In the genomic region with DNA sequence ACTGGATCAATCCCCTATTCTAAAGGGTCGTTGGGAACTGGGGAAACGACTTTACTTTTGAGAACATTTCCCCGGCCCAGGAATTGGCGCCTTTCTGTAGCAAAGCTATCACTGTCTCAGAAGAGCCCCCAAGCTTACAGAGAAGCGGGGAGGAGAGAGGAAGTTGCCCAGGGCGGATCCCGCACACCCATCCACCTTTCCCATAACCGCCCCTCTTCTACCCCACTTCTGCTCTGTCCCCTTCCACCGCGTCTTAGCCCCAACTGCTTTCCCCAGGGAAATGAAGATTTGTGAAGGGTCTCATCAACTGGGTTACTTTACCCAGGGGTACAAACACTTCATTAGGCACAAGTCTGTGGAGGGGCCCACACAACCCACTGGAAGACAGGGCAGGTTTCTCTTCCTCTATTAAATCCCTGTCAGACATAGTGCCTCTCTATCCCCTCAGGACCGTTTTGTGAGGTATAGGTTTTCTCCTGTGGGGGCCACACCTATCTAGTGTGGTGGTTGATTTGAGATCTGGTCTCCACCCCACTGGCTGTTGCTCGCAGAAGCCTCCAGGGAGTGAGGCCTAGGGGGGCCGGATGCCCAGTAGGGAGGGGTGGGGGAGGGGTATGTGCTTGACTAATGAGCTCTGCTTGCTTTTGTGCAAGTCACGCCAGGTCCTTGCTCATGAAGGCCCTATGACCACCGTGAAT, we compare ENCODE assay signal across 8 mouse cellular contexts. TPM values are rescaled to one million over a fixed set of nuclear protein-coding genes. Genes with fewer than 3 reads are reported as not detected.
DNase-seq lines count a peak whose midpoint lies in the region; ATAC-seq and TF ChIP-seq lines count a peak whose summit lies in the region.

No protein-coding gene starts in this region.

- peak overlapping the region; percentile 80 for H3K4me3 ChIP-seq in G1E (ENCODE audit: low read depth, low read length)
- H3K4me3 ChIP-seq in bone marrow, adult 2 months (replicated peaks; ENCODE audit: control insufficient read depth, low read depth, low read length) = peak overlapping the region; percentile 84
- H3K4me3 ChIP-seq in intestine, embryonic 14.5 days (ENCODE audit: low read depth, low read length) = peak overlapping the region; percentile 51
- peak overlapping the region; percentile 45 for H3K4me3 ChIP-seq in neural tube, embryonic 12.5 days

- peak overlapping the region; percentile 53 for H3K9ac ChIP-seq in intestine, embryonic 14.5 days (ENCODE audit: low read length)
- peak overlapping the region; percentile 45 for H3K9ac ChIP-seq in neural tube, embryonic 12.5 days

- ATAC-seq in G1E (ENCODE audit: extremely low read depth, insufficient number of reproducible peaks, low FRiP score, poor library complexity, severe bottlenecking) = peak; percentile 69
- ATAC-seq in intestine, embryonic 14.5 days (replicated peaks; ENCODE audit: low FRiP score, low TSS enrichment, low read depth) = peak; percentile 56
- ATAC-seq in neural tube, embryonic 12.5 days (ENCODE audit: low FRiP score, low read depth) = peak; percentile 51

- H3K9me3 ChIP-seq in G1E (replicated peaks) = no peaks in the 10 kb centered on the region
- no peaks in the 10 kb centered on the region for H3K9me3 ChIP-seq in intestine, embryonic 14.5 days (ENCODE audit: control insufficient read depth, low read length)
- no peaks in the 10 kb centered on the region for H3K9me3 ChIP-seq in neural tube, embryonic 12.5 days

- no peaks in the 10 kb centered on the region for H3K27me3 ChIP-seq in G1E (ENCODE audit: insufficient read depth, low read length)
- H3K27me3 ChIP-seq in intestine, embryonic 14.5 days (replicated peaks; ENCODE audit: control insufficient read depth, insufficient read depth, low read length) = no peaks in the 10 kb centered on the region
- H3K27me3 ChIP-seq in neural tube, embryonic 12.5 days (replicated peaks) = no peaks in the 10 kb centered on the region

- H3K4me1 ChIP-seq in G1E (ENCODE audit: insufficient read depth, low read depth, low read length) = peaks cover 31% of the 10 kb centered on the region
- no peaks in the 10 kb centered on the region for H3K4me1 ChIP-seq in bone marrow, adult 2 months (ENCODE audit: control insufficient read depth, insufficient read depth, low read length)
- no peaks in the 10 kb centered on the region for H3K4me1 ChIP-seq in intestine, embryonic 14.5 days (replicated peaks; ENCODE audit: control insufficient read depth, insufficient read depth, low read length)
- H3K4me1 ChIP-seq in neural tube, embryonic 12.5 days = no peaks in the 10 kb centered on the region

- H3K4me2 ChIP-seq in intestine, embryonic 14.5 days (ENCODE audit: low read length) = peak overlapping the region; percentile 52
- H3K4me2 ChIP-seq in neural tube, embryonic 12.5 days (replicated peaks) = peak overlapping the region; percentile 61

- WGBS in bone marrow, adult 2 months = 17% methylated on average over 15 of the region's 15 CpGs
- WGBS in intestine, embryonic 14.5 days = 15% methylated on average over 15 of the region's 15 CpGs
- 15% methylated on average over 15 of the region's 15 CpGs for WGBS in neural tube, embryonic 12.5 days

- H3K36me3 ChIP-seq in G1E (replicated peaks) = peaks cover 14% of the 10 kb centered on the region
- no peaks in the 10 kb centered on the region for H3K36me3 ChIP-seq in intestine, embryonic 14.5 days (ENCODE audit: control insufficient read depth, insufficient read depth, low read length)
- H3K36me3 ChIP-seq in neural tube, embryonic 12.5 days = no peaks in the 10 kb centered on the region

- no peak for TF ChIP-seq POLR2A in bone marrow, adult 2 months (IDR thresholded peaks at IDR 0.05; ENCODE audit: borderline replicate concordance, control insufficient read depth, low read depth, low read length)

- TF ChIP-seq CTCF in G1E (IDR thresholded peaks at IDR 0.05; ENCODE audit: low read depth, low read length) = no peak
- no peak for TF ChIP-seq CTCF in bone marrow, adult 2 months (IDR thresholded peaks at IDR 0.05; ENCODE audit: control insufficient read depth, insufficient read depth, low read length)

- DNase-seq in G1E (ENCODE audit: low spot score) = peak; percentile 35
- DNase-seq in forelimb bud, embryonic 11.5 days (ENCODE audit: low read depth, low spot score) = peak; percentile 13
- no peak for DNase-seq in intestine, embryonic 14.5 days (ENCODE audit: low spot score)
- DNase-seq in lung, adult 18-20 months = peak; percentile 48 to 64
- DNase-seq in frontal cortex, adult 2 months (ENCODE audit: extremely low spot score in 1 of 2, low spot score in 1 of 2) = no peak
- no peak for DNase-seq in urinary bladder, adult 2 months (ENCODE audit: low spot score)

- peak overlapping the region; percentile 96 for H3K27ac ChIP-seq in bone marrow, adult 2 months (ENCODE audit: control insufficient read depth, insufficient read depth, low read depth, low read length, poor library complexity)
- no peak overlapping the region for H3K27ac ChIP-seq in intestine, embryonic 14.5 days (ENCODE audit: low read depth)
- no peak overlapping the region for H3K27ac ChIP-seq in neural tube, embryonic 12.5 days

RNA-seq across cellular contexts. Expression of a gene that starts 0.8 kb away (rescaled TPM):
- total RNA-seq in G1E (2014; fragmentation: Nextera tagmentation) = 395 and 485 TPM in 2 replicates
- total RNA-seq in G1E (2017) = 156 and 234 TPM in 2 replicates
- polyA plus RNA-seq in G1E (2012) = 40.7 and 70.6 TPM in 2 replicates
- 98.4 and 146 TPM in 2 replicates for polyA plus RNA-seq in bone marrow, adult 2 months (2011; ENCODE audit: insufficient read depth, insufficient read length, low replicate concordance, missing spikeins)
- polyA plus RNA-seq in intestine, embryonic 14.5 days (2014; fragmentation: Nextera tagmentation; extraction: Ambion mirVana) = 80.4 and 87.9 TPM in 2 replicates
- polyA plus RNA-seq in neural tube, embryonic 12.5 days (2016; fragmentation: Nextera tagmentation; extraction: Ambion mirVana) = 74.4 and 90.7 TPM in 2 replicates
- polyA plus RNA-seq in frontal cortex, adult 2 months (2012; rRNA removed) = 21.4 and 23.5 TPM in 2 replicates
- 99.7 and 121 TPM in 2 replicates for polyA plus RNA-seq in urinary bladder, adult 2 months (2012; rRNA removed)

Comparison
In these comparisons a context has a peak if more than half of its experiments do, and no peak if none do; other contexts are left out.
1. DNase-seq: peak in G1E (single experiment), forelimb bud, embryonic 11.5 days (single experiment) and lung, adult 18-20 months (2 of 2); none in intestine, embryonic 14.5 days (single experiment), frontal cortex, adult 2 months (0 of 2) and urinary bladder, adult 2 months (single experiment).
2. Peak in every context shown above with its lines, with median percentiles within 50 percentile points of each other: ATAC-seq and H3K4me3 ChIP-seq.